Mouse (Mus musculus) spleen, postnatal 36 days (tissue): ENCODE data around the gene Gm30737.
"Not testable (repeated sequence)": the region's sequence is repeated elsewhere in the genome, so short reads cannot be mapped to it uniquely, and the experiment has no call there.

Experiments
- DNase-seq, 2 experiments: peaks; one replicate each; pipeline ENCODE4 v3.0.0; 2022; ENCODE audit warnings: low spot score in 2 of 2, mixed read lengths in 1 of 2

Gene Gm30737

GRCm38 (mm10) chrY:14400410-14400809 lies at the start of gene Gm30737:
Gene Gm30737, plus strand, starts transcription at chrY:14400710.
- DNase-seq, result not testable (repeated sequence)
